Mouse (Mus musculus): Measurements from ENCODE around the gene Zfp213. TPM values are rescaled to one million over a fixed set of nuclear protein-coding genes. Genes with fewer than 3 reads are reported as not detected.
"Not testable (repeated sequence)": the region's sequence is repeated elsewhere in the genome, so short reads cannot be mapped to it uniquely, and the experiment has no call there.

Zfp213 gene
- polyA plus RNA-seq, 1 experiment from 2014 or later, result 17.8 TPM

GRCm38 (mm10) chr17:23543325-23543724 lies 20.7 kb downstream of the Zfp213 start:
- no peak overlapping the region for H3K4me3 ChIP-seq (replicated peaks)
- no peaks in the 10 kb centered on the region for H3K9me3 ChIP-seq (replicated peaks)
- peaks cover 32% of the 10 kb centered on the region for H3K27me3 ChIP-seq
- no peak overlapping the region for H3K4me2 ChIP-seq (replicated peaks)
- no peaks in the 10 kb centered on the region for H3K36me3 ChIP-seq
- ATAC-seq (ENCODE audit: insufficient number of reproducible peaks, low FRiP score, low TSS enrichment, low read depth), result no peak
- H3K27ac ChIP-seq (replicated peaks), result no peak overlapping the region
- 20% methylated on average over 5 of the region's 5 CpGs for whole genome bisulfite sequencing
- H3K4me1 ChIP-seq, result peaks cover 18% of the 10 kb centered on the region; the same call in 1 of the 2 replicates
- H3K9ac ChIP-seq, result no peak overlapping the region

- Histone ChIP-seq H3K4me1 (peaks cover 23% of the 10 kb centered on the region), H3K36me3 (no peaks in the 10 kb centered on the region), H3K27me3 (peaks cover 37% of the 10 kb centered on the region), H3K9me3 (replicated peaks) (no peaks in the 10 kb centered on the region), H3K4me2 (replicated peaks) (no peak overlapping the region), H3K9ac (no peak overlapping the region), H3K27ac (replicated peaks) (no peak overlapping the region), H3K4me3 (replicated peaks) (no peak overlapping the region)
- ATAC-seq (ENCODE audit: insufficient number of reproducible peaks, low FRiP score, low TSS enrichment, low read depth), result no peak
- 20% methylated on average over 4 of the region's 4 CpGs for WGBS
Observed at GRCm38 (mm10) chr17:23542835-23543234, 21.2 kb downstream of the Zfp213 start.

GRCm38 (mm10) chr17:23542004-23542720 lies 21.9 kb downstream of the Zfp213 start:
- Histone ChIP-seq H3K9ac (no peak overlapping the region), H3K4me3 (replicated peaks) (no peak overlapping the region; the same call in 1 of the 2 replicates), H3K9me3 (replicated peaks) (no peaks in the 10 kb centered on the region), H3K4me1 (peaks cover 28% of the 10 kb centered on the region), H3K27ac (replicated peaks) (no peak overlapping the region), H3K36me3 (no peaks in the 10 kb centered on the region), H3K27me3 (peaks cover 43% of the 10 kb centered on the region), H3K4me2 (replicated peaks) (peak overlapping the region; percentile 27; the same call in 1 of the 2 replicates)
- ATAC-seq (ENCODE audit: insufficient number of reproducible peaks, low FRiP score, low TSS enrichment, low read depth), result no peak
- 17% methylated on average over 12 of the region's 12 CpGs for WGBS

GRCm38 (mm10) chr17:23540605-23541475 lies 23.2 kb downstream of the Zfp213 start:
- no peaks in the 10 kb centered on the region for H3K36me3 ChIP-seq
- ATAC-seq (ENCODE audit: insufficient number of reproducible peaks, low FRiP score, low TSS enrichment, low read depth), result no peak
- no peak overlapping the region for H3K27ac ChIP-seq (replicated peaks)
- H3K4me3 ChIP-seq (replicated peaks), result peak overlapping the region; percentile 19
- 0 out of 2 replicates have a peak overlapping the region, but pooled peaks have one; percentile 6 for H3K4me2 ChIP-seq (replicated peaks)
- peaks cover 45% of the 10 kb centered on the region for H3K27me3 ChIP-seq
- no peaks in the 10 kb centered on the region for H3K9me3 ChIP-seq (replicated peaks)
- H3K9ac ChIP-seq, result no peak overlapping the region
- H3K4me1 ChIP-seq, result peaks cover 28% of the 10 kb centered on the region
- WGBS, result 12% methylated on average over 31 of the region's 31 CpGs

- no peak overlapping the region for H3K27ac ChIP-seq (replicated peaks)
- H3K4me3 ChIP-seq (replicated peaks), result peak overlapping the region; percentile 19; the same call in 1 of the 2 replicates
- H3K27me3 ChIP-seq, result peaks cover 45% of the 10 kb centered on the region
- H3K4me2 ChIP-seq (replicated peaks), result 0 out of 2 replicates have a peak overlapping the region, but pooled peaks have one; percentile 6
- H3K4me1 ChIP-seq, result peaks cover 28% of the 10 kb centered on the region
- no peak overlapping the region for H3K9ac ChIP-seq
- no peak for ATAC-seq (ENCODE audit: insufficient number of reproducible peaks, low FRiP score, low TSS enrichment, low read depth)
- H3K36me3 ChIP-seq, result no peaks in the 10 kb centered on the region
- H3K9me3 ChIP-seq (replicated peaks), result no peaks in the 10 kb centered on the region
- 30% methylated on average over 3 of the region's 3 CpGs for WGBS
Observed at GRCm38 (mm10) chr17:23540106-23540505, 23.9 kb downstream of the Zfp213 start.

- Histone ChIP-seq H3K36me3 (no peaks in the 10 kb centered on the region), H3K9me3 (replicated peaks) (no peaks in the 10 kb centered on the region), H3K4me1 (peaks cover 28% of the 10 kb centered on the region), H3K27me3 (peaks cover 50% of the 10 kb centered on the region), H3K4me2 (replicated peaks) (no peak overlapping the region), H3K27ac (replicated peaks) (no peak overlapping the region), H3K9ac (no peak overlapping the region), H3K4me3 (replicated peaks) (no peak overlapping the region)
- WGBS, result 89% methylated on average over 5 of the region's 5 CpGs
- no peak for ATAC-seq (ENCODE audit: insufficient number of reproducible peaks, low FRiP score, low TSS enrichment, low read depth)
Observed at GRCm38 (mm10) chr17:23539608-23540007, 24.4 kb downstream of the Zfp213 start.

DNA sequence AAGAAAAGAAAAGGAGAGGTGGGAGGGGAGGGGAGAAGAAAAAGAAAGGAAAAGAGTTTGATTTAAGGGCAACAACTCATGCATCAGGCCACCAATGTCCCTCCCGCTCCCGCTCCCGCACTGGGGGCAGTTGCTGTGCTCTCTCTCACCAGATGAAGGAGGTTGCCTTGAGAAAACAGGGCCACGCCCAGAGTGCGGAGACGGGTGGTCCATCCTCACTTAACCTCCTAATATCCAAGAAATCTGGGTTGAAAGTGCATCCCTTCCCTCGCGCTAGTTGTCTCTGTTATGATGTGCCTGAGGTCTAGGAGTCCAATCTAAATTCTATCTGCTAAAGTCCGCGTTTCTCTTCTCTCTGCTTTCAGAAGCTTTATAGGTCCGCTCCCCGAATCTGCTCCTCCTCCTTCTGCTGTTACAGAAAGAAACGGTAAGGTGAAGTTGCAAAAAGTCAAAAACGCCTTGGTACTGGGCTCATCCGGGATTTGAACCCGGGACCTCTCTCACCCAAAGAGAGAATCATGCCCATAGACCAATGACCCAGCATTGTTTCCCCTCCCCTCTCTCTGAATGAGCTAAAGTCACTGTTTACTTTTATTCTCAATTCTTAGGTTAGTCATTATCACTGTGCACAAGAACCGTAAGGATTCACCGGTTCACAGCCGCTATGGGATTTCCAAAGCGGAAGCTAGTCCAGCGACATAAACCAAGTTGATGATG lies 25.6 kb downstream of the Zfp213 start:
- Histone ChIP-seq H3K4me1 (peaks cover 25% of the 10 kb centered on the region), H3K4me2 (replicated peaks) (peak overlapping the region; percentile 52), H3K27me3 (peaks cover 57% of the 10 kb centered on the region), H3K4me3 (replicated peaks) (peak overlapping the region; percentile 35), H3K9ac (no peak overlapping the region), H3K27ac (replicated peaks) (no peak overlapping the region), H3K36me3 (no peaks in the 10 kb centered on the region), H3K9me3 (replicated peaks) (no peaks in the 10 kb centered on the region)
- ATAC-seq (ENCODE audit: insufficient number of reproducible peaks, low FRiP score, low TSS enrichment, low read depth), result no peak
- WGBS, result 11% methylated on average over 21 of the region's 21 CpGs

DNA sequence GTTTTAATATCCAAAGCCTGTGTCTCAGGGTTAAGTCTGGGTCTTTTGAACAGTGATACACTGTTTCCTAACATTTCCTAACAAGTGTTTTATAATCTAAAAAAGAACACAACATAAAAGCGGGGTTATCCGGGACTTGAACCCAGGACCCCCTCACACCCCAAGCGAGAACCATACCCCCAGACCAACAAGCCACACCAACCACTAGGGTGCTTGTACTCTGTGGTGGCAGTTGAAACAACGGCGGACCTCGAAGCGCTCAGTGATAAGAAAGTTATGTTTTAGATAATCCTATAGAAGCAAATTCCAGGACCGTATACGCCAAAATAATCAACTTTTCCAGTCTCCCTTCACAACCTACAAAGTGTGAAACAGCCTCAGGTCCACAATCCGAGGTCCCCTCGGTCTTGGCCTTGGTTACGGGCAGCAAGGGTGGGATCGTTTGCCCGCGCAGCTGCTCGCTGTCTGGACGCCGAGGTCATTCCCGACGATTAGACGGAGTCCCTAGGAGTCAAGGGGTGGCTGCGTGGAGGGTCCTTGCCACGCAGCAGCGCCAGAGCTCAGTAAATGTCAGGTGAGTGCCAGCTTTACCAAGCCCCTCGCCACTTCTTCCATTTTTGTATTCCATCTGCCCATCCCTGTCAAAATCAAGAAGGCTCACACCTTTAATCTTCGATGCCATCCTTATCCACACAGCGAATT lies 26.3 kb downstream of the Zfp213 start:
- Histone ChIP-seq H3K9ac (no peak overlapping the region), H3K36me3 (no peaks in the 10 kb centered on the region), H3K27me3 (peaks cover 57% of the 10 kb centered on the region), H3K9me3 (replicated peaks) (no peaks in the 10 kb centered on the region), H3K4me2 (replicated peaks) (peak overlapping the region; percentile 52), H3K27ac (replicated peaks) (no peak overlapping the region), H3K4me3 (replicated peaks) (peak overlapping the region; percentile 35), H3K4me1 (peaks cover 22% of the 10 kb centered on the region)
- ATAC-seq (ENCODE audit: insufficient number of reproducible peaks, low FRiP score, low TSS enrichment, low read depth), result no peak
- WGBS, result 6% methylated on average over 27 of the region's 27 CpGs

GRCm38 (mm10) chr17:23535046-23535788 lies 28.8 kb downstream of the Zfp213 start:
- H3K36me3 ChIP-seq; H3K9me3 ChIP-seq (replicated peaks); H3K27ac ChIP-seq (replicated peaks); ATAC-seq (ENCODE audit: insufficient number of reproducible peaks, low FRiP score, low TSS enrichment, low read depth); H3K9ac ChIP-seq: not testable (repeated sequence)
- WGBS, result 2% methylated on average over 17 of the region's 29 CpGs
- Histone ChIP-seq H3K4me2 (replicated peaks) (0 out of 2 replicates have a peak overlapping the region, but pooled peaks have one; percentile 21), H3K4me3 (replicated peaks) (0 out of 2 replicates have a peak overlapping the region, but pooled peaks have one; percentile 11), H3K27me3 (peaks cover 48% of the 10 kb centered on the region), H3K4me1 (peaks cover 14% of the 10 kb centered on the region)
